Mouse (Mus musculus) heart, embryonic 13.5 days (tissue): ENCODE data around the gene Cabcoco1. TPM values are rescaled to one million over a fixed set of nuclear protein-coding genes. Genes with fewer than 3 reads are reported as not detected.
A peak's percentile ranks its signal among the peaks of the same experiment; 100 is the strongest.

Source experiments
- ATAC-seq: fragments of 200-750 bp; cut with Nextera tagmentation; 2 replicates; pipeline ENCODE4 v1.8.0; 2017; ENCODE audit warnings: moderate TSS enrichment; ENCODE audit not compliant: insufficient number of reproducible peaks, low FRiP score, low TSS enrichment; ENCODE audit errors: extremely low read depth
- H3K27ac ChIP-seq: fragments of 300-500 bp; sonication (generic); replicated peaks from 2 replicates; pipeline ENCODE4 v1.5.1; 2015; ENCODE audit warnings: moderate library complexity, mild to moderate bottlenecking, inconsistent platforms
- H3K27me3 ChIP-seq: fragments of 300-500 bp; sonication (generic); replicated peaks from 2 replicates; pipeline ENCODE4 v1.6.1; 2015; ENCODE audit warnings: mild to moderate bottlenecking, inconsistent platforms
- H3K36me3 ChIP-seq: fragments of 300-500 bp; sonication (generic); 2 replicates; pipeline ENCODE4 v1.6.1; 2015; ENCODE audit warnings: mild to moderate bottlenecking, inconsistent platforms
- H3K4me1 ChIP-seq: fragments of 300-500 bp; sonication (generic); 2 replicates; pipeline ENCODE4 v1.6.1; 2015; ENCODE audit warnings: inconsistent platforms
- H3K4me2 ChIP-seq: fragments of 300-500 bp; sonication (generic); 2 replicates; pipeline ENCODE4 v1.6.1; 2015; ENCODE audit warnings: inconsistent platforms, mild to moderate bottlenecking, moderate library complexity
- H3K4me3 ChIP-seq: fragments of 300-500 bp; sonication (generic); 2 replicates; pipeline ENCODE4 v1.5.1; 2015; ENCODE audit warnings: moderate library complexity, mild to moderate bottlenecking, inconsistent platforms
- H3K9ac ChIP-seq: fragments of 300-500 bp; sonication (generic); 2 replicates; pipeline ENCODE4 v1.6.1; 2015; ENCODE audit warnings: inconsistent platforms, mild to moderate bottlenecking, moderate library complexity
- H3K9me3 ChIP-seq: fragments of 300-500 bp; sonication (generic); 2 replicates; pipeline ENCODE4 v1.6.1; 2016; ENCODE audit warnings: inconsistent platforms
- WGBS: fragments of 180-500 bp; shearing (Covaris S2); methylation state at CpG from one replicate; pipeline ENCODE4 v1.1.7; 2015; ENCODE audit warnings: mixed read lengths; 5-methylcytosine and 5-hydroxymethylcytosine counted together
- polyA plus RNA-seq: library from polyadenylated mRNA; unstranded; fragments of >200 nt; fragmentation: Nextera tagmentation; extraction: Ambion mirVana; gene quantifications from 2 replicates; pipeline ENCODE4 v1.2.1, GENCODE M21; 2015

Gene Cabcoco1
- polyA plus RNA-seq, 1 experiment from 2014 or later, result 30.4 TPM

GRCm38 (mm10) chr10:68446797-68447125 lies 94.9 kb downstream of the Cabcoco1 start:
- no peak overlapping the region for H3K4me3 ChIP-seq
- 0 out of 2 replicates have a peak overlapping the region, but pooled peaks have one; percentile 9 for H3K9ac ChIP-seq
- H3K9me3 ChIP-seq, result no peaks in the 10 kb centered on the region
- H3K27ac ChIP-seq, result peak overlapping the region; percentile 87
- no peaks in the 10 kb centered on the region for H3K27me3 ChIP-seq
- H3K4me1 ChIP-seq, result peaks cover 28% of the 10 kb centered on the region
- ATAC-seq, result peak; percentile 70; the same call in 1 of the 2 replicates
- WGBS, result 26% methylated on average over 5 of the region's 5 CpGs
- H3K4me2 ChIP-seq, result 0 out of 2 replicates have a peak overlapping the region, but pooled peaks have one; percentile 35
- no peaks in the 10 kb centered on the region for H3K36me3 ChIP-seq

DNA sequence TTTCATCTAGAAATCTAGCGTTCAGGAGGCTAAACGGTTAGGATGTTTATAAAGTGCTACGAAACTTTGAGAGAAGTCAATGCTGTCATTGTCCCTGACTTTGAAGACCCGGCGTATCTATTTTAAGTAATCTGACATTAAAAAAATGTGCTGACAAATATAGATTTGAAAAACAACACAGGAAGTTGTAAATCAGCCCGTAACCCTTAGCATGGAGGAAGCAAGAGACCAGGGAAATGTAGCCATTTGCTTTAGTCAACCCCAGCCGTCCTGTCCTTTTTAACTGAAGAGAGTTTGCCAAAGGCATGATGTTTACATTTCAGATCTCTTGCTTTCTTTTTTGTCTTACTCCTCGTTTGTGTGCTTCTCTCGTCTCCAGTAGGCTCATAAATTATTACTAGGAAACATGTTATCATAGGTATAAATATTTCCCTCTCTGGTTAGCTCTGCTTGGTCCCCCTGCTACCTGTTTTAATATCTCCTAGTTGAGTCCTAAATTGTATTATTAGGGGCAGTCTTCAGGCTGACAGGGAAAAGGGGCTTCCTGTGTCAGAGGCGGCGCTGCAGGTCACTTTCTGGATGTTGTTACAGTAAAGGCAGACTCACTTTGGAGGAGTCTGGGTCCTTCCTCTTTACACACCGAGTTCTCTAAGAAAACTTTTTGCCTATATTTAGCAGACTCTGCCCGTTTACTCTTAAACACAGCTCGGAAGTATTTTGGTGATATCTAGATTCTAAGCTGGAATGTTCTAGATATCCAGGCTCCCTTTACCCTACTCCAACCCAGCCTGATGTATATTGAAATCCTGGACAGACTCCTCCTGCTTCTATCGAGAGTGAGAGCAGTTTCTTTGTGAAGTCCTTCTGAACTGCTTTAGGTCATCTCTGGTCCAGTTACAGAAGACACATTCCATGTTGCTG lies 95.6 kb downstream of the Cabcoco1 start:
- no peak overlapping the region for H3K4me3 ChIP-seq
- H3K27me3 ChIP-seq, result no peaks in the 10 kb centered on the region
- no peak; the same call in 1 of the 2 replicates for ATAC-seq
- peak overlapping the region; percentile 87 for H3K27ac ChIP-seq
- H3K4me1 ChIP-seq, result peaks cover 28% of the 10 kb centered on the region
- 29% methylated on average over 15 of the region's 15 CpGs for WGBS
- peak overlapping the region; percentile 35 for H3K4me2 ChIP-seq
- H3K9me3 ChIP-seq, result no peaks in the 10 kb centered on the region
- H3K9ac ChIP-seq, result 0 out of 2 replicates have a peak overlapping the region, but pooled peaks have one; percentile 9
- H3K36me3 ChIP-seq, result no peaks in the 10 kb centered on the region

- no peak overlapping the region for H3K9ac ChIP-seq
- peaks cover 28% of the 10 kb centered on the region for H3K4me1 ChIP-seq
- H3K36me3 ChIP-seq, result no peaks in the 10 kb centered on the region
- no peaks in the 10 kb centered on the region for H3K9me3 ChIP-seq
- peak overlapping the region; percentile 35; the same call in 1 of the 2 replicates for H3K4me2 ChIP-seq
- H3K27me3 ChIP-seq, result no peaks in the 10 kb centered on the region
- H3K4me3 ChIP-seq, result no peak overlapping the region
- peak overlapping the region; percentile 87 for H3K27ac ChIP-seq
- WGBS, result 64% methylated on average over 8 of the region's 8 CpGs
- no peak for ATAC-seq
Observed at GRCm38 (mm10) chr10:68445244-68445811, 96.4 kb downstream of the Cabcoco1 start.

GRCm38 (mm10) chr10:68444361-68445114 lies 97.2 kb downstream of the Cabcoco1 start:
- no peaks in the 10 kb centered on the region for H3K9me3 ChIP-seq
- peaks cover 28% of the 10 kb centered on the region for H3K4me1 ChIP-seq
- H3K4me2 ChIP-seq, result no peak overlapping the region
- no peak for ATAC-seq
- no peak overlapping the region for H3K9ac ChIP-seq
- WGBS, result 72% methylated on average over 14 of the region's 14 CpGs
- H3K27me3 ChIP-seq, result no peaks in the 10 kb centered on the region
- no peaks in the 10 kb centered on the region for H3K36me3 ChIP-seq
- no peak overlapping the region for H3K27ac ChIP-seq
- no peak overlapping the region for H3K4me3 ChIP-seq

- Histone ChIP-seq H3K27ac (0 out of 2 replicates have a peak overlapping the region, but pooled peaks have one; percentile 12), H3K36me3 (no peaks in the 10 kb centered on the region), H3K27me3 (no peaks in the 10 kb centered on the region), H3K4me2 (peak overlapping the region; percentile 42), H3K4me3 (no peak overlapping the region), H3K9me3 (no peaks in the 10 kb centered on the region), H3K9ac (0 out of 2 replicates have a peak overlapping the region, but pooled peaks have one; percentile 28), H3K4me1 (peaks cover 28% of the 10 kb centered on the region)
- WGBS, result 13% methylated on average over 7 of the region's 7 CpGs
- no peak for ATAC-seq
Observed at GRCm38 (mm10) chr10:68443132-68443531, 98.6 kb downstream of the Cabcoco1 start.

DNA sequence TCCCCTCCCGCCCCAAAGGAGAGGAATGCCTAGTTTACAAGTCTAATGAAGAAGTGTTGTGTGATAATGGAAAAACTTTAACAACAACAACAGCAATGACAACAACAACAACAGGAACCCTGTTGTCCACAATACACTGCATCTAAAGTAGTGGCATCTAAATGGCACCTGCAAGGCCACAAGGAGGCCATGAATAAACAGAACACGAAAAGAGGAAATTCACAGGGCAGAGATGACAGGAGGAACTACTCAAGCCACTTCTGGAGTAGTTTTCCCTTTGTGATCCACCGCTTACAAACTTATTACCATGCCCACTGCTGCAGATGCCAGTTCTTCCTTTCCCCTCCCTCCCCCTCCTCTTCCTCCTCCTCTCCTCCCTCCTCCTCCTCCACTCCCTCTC lies 99.0 kb downstream of the Cabcoco1 start:
- Histone ChIP-seq H3K27me3 (no peaks in the 10 kb centered on the region), H3K9ac (0 out of 2 replicates have a peak overlapping the region, but pooled peaks have one; percentile 28), H3K4me3 (no peak overlapping the region), H3K9me3 (no peaks in the 10 kb centered on the region), H3K4me2 (peak overlapping the region; percentile 42), H3K4me1 (peaks cover 28% of the 10 kb centered on the region), H3K27ac (0 out of 2 replicates have a peak overlapping the region, but pooled peaks have one; percentile 12), H3K36me3 (no peaks in the 10 kb centered on the region)
- 31% methylated on average over 3 of the region's 3 CpGs for WGBS
- ATAC-seq, result no peak

DNA sequence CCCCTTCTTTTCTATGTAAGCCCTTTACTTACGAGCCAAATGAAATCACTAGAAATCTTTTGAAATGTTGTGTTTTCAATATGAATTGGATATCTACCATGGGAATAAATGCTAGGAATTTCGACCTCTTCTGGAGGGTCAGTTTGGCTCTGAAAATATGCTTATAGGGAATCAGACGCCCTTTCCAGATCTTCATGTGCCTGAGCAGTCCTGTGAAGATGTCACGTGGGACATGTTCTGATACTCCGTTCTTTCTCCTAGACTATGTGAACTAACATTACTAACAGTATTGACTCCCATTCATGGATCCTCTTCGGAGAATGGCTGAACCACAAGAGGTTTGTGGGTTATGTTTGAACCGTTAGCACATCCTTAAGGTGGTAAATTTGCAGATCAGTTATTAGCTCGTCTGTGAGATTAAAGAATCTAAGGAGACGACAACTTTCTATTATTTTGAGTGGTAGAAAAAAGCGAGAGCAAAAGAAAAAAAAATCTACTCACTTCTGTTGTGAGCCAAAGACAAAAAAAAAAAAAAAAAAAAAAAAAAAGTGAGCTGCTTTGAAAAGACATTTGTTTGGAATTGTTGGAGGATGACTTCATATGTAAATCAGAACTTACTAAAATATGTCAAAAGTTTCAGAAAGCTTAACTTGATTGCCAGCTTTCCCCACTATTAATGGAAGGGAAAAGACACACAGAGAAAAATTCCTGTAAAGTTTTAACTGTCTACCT lies 99.6 kb downstream of the Cabcoco1 start:
- no peak overlapping the region for H3K4me2 ChIP-seq
- peaks cover 28% of the 10 kb centered on the region for H3K4me1 ChIP-seq
- H3K27ac ChIP-seq, result no peak overlapping the region
- whole genome bisulfite sequencing, result 65% methylated on average over 10 of the region's 10 CpGs
- ATAC-seq, result no peak
- H3K36me3 ChIP-seq, result no peaks in the 10 kb centered on the region
- H3K27me3 ChIP-seq, result no peaks in the 10 kb centered on the region
- no peak overlapping the region for H3K9ac ChIP-seq
- H3K4me3 ChIP-seq, result no peak overlapping the region
- H3K9me3 ChIP-seq, result no peaks in the 10 kb centered on the region

DNA sequence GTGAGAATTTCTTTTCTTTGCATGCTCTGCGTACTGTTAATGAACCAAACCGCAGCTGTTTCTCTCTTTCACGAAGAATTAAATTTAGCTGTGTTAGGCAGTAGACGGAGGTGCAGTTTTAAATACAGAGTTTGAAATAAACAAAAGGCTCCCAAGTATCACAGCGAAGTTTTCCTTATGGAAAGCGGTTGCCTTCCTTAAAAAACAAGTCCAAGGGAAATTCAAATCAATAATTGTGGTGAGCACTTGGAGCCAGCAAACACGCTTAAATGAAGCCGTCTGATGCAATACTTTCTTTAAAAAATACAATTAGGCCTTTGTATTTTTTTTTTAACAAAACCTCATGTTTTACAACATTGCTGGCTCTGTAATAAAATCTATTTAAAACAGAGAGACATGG lies 101.2 kb downstream of the Cabcoco1 start:
- Histone ChIP-seq H3K27me3 (no peaks in the 10 kb centered on the region), H3K4me1 (peaks cover 14% of the 10 kb centered on the region), H3K36me3 (no peaks in the 10 kb centered on the region), H3K9me3 (no peaks in the 10 kb centered on the region), H3K4me3 (no peak overlapping the region), H3K4me2 (no peak overlapping the region), H3K27ac (no peak overlapping the region), H3K9ac (no peak overlapping the region)
- ATAC-seq, result no peak
- WGBS, result 80% methylated on average over 8 of the region's 8 CpGs

GRCm38 (mm10) chr10:68435754-68436153 lies 105.9 kb downstream of the Cabcoco1 start:
- H3K9ac ChIP-seq, result no peak overlapping the region
- WGBS, result 84% methylated on average over 7 of the region's 7 CpGs
- no peaks in the 10 kb centered on the region for H3K4me1 ChIP-seq
- no peaks in the 10 kb centered on the region for H3K36me3 ChIP-seq
- H3K4me2 ChIP-seq, result no peak overlapping the region
- no peak overlapping the region for H3K4me3 ChIP-seq
- H3K27me3 ChIP-seq, result no peaks in the 10 kb centered on the region
- H3K27ac ChIP-seq, result no peak overlapping the region
- H3K9me3 ChIP-seq, result no peaks in the 10 kb centered on the region
- no peak for ATAC-seq

- Histone ChIP-seq H3K27ac (no peak overlapping the region), H3K4me1 (no peaks in the 10 kb centered on the region), H3K27me3 (no peaks in the 10 kb centered on the region), H3K9ac (no peak overlapping the region), H3K4me3 (no peak overlapping the region), H3K9me3 (no peaks in the 10 kb centered on the region), H3K4me2 (no peak overlapping the region), H3K36me3 (no peaks in the 10 kb centered on the region)
- no peak for ATAC-seq
- 79% methylated on average over 13 of the region's 13 CpGs for WGBS
Observed at GRCm38 (mm10) chr10:68435001-68435560, 106.6 kb downstream of the Cabcoco1 start.
